Mouse (Mus musculus) CD4-positive naive resting alpha-beta T cell, adult 76 days (primary cell): Measurements from ENCODE around the gene Ldah. TPM values are rescaled to one million over a fixed set of nuclear protein-coding genes. Genes with fewer than 3 reads are reported as not detected.

Experiments
- total RNA-seq: library from RNA; stranded (reverse); gene quantifications from one replicate; pipeline ENCODE4 v1.2.4, GENCODE M21; 2023

The Ldah gene
- total RNA-seq, result 44.1 TPM

GRCm38 (mm10) chr12:8207978-8208403 lies at the start of gene Ldah:
Gene Ldah, plus strand, starts transcription at chr12:8208107.

GRCm38 (mm10) chr12:8301841-8302431 lies 94.0 kb downstream of the Ldah start, which contains the start of gene Gdf7:
Gene Gdf7, minus strand, starts transcription at chr12:8301954.

GRCm38 (mm10) chr12:8313270-8313771 lies 105.4 kb downstream of the Ldah start, which contains the start of gene Hs1bp3:
Gene Hs1bp3, plus strand, starts transcription at chr12:8313432.

Other genes starting within 250 kb of the Ldah start
- gene Apob, start 230.5 kb upstream of the Ldah start, total RNA-seq, result not detected
- not detected for gene Gdf7, start 93.8 kb downstream of the Ldah start, total RNA-seq
- gene Hs1bp3, start 105.3 kb downstream of the Ldah start, total RNA-seq, result 7.9 TPM